Mouse (Mus musculus): ENCODE measurements at regions not wholly inside any gene's neighbourhood (a gene's known extent, or its start where the extent isn't known, plus 50 kb on each side); places are given as distances from the start of the nearest gene placed in this dataset.

DNA sequence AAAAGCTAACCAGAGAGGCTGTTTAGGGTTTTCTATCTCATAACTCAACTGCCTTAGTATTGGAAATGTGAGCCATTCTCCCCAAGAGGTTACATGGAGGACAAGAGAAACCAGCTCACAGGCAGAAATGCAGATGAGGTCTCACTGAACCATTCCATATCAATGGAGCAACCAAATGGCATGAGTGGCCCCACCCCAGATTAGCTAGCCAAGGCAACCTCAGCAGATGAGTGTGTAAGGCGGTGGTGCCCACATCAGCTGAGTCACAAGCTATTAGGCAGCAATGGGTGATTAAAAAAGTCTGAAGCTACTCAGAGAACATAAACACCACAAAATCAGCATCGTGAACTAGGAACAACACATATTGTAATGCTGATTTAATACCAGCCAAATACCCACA, 133.2 kb downstream of the Lpin1 start:
- intact Hi-C loops (cut with DNase I), result no loop called here
- no peak for DNase-seq

DNA sequence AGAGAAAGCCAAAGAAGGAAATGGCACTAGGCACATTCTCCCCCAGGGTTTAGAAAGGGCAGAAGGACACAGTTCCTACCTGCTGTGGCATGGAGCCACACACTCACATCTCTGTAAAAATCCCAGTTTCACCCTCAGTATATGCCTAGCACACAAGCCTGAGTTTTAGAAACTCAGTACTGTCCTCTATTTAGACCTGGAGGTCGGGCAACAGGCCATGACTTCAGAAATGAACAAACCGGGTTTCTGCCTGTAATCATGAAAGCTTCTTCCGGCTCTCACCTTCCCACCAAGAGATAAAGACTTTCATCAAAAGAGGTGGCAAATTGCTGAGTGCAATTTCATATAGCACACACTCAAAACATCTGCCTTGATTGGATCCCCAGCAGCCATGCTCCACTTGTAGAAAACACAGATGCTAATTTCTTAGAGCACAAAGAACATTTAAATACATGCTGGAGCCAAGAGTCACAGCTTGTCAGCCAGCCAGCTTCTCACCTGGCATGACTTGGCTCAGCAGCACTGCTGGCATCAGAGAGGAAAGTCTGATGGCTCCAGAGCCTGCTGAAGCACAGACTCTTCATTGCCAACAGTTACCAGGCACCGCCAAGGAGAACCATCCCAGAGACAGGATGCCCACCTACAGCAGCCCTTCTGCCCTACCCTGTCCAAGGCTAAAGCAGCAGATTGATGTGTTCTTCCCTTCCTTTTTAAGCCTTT, 136.2 kb downstream of the Lpin1 start:
- DNase-seq, result no peak
- intact Hi-C loops (cut with DNase I), result no loop called here

DNA sequence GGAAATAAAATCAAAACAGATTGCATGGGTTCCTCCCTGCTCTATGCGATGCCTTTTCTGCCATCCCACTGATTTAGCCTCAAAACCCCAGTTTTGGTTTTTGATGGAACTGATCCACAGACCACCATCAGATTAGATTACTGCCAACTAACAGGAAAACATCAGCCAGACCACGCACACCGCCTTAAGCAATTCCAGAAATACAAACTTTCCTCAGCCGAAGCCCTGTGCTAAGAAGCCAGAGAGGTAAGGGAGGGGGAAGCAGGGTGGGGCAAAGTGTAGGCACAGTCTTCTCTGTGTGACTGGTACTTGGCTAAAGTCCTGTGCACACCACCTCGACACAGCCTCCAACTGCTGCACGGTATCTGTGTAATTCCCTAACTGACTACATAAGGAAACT, 153.3 kb downstream of the Lpin1 start:
- intact Hi-C loops (cut with DNase I), result no loop called here
- no peak for DNase-seq

DNA sequence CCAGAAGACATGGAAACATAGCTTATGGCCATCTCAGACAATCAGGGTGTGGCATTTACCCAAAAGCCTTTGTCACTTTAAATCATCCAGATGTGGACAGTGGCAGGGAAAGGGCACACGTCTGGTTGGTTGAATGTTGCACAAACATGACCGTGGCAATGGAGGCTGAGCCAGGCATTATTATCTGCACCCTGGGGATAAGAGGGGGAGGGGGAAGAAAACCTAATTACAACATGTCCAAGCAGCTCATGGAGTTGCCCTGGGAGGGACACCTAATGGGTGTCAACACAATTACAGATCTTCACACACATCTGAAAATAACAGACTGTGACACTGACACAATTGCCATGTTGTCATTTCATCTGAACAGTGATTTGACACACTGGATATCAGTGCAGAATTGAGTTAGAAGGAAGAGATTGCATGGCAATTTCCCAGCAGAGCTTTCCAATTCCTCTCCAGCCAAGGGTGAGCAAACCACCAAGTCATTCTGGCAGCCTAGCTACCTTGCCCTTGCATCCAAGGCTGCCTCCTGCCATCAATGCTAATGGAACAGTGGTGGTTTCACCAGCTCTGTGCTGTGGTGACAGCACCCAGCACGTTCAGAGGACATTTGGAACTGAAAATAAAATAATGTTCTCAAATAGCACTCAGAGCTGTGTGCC, 159.9 kb downstream of the Lpin1 start:
- intact Hi-C loops (cut with DNase I), result no loop called here
- no peak for DNase-seq

DNA sequence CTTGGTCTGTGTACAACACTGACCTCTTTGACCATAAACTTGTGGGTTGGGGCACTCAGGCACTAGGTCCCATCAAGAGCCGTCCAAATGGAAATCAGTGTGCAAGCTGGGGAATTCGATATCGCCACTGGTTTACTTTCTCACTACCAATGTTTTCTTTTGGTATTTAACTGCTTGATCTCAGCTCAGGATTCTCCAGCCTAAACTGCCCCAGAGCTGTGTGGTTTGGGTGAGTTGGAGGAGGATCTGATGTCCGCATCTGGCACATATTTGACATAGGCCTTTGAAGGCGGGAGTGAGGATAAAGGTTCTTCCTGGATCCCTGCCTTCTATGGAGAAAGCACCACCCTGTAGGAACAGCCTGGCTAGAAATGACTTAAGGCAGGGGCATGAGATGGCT, 172.0 kb downstream of the Lpin1 start:
- intact Hi-C loops (cut with DNase I), result no loop called here
- no peak for DNase-seq

DNA sequence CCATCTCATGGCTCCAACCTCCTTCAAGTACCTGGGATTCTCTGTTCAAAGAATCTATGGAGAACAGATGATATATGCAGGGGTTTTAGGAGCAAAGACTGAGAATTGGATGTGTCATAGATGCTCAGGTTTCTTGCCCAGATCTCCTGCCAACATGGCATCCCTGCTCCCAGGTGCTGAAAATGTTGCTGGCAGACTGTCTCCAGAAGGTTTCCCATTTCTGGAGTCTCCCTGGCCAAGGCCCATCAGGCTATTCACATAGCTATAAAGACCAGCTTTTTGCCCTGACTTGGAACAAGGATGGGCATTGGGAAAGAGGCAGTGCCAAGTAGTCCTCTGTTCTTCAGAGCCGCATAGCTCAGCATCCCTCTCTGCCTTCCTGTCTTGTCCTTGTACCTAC, 173.8 kb downstream of the Lpin1 start:
- intact Hi-C loops (cut with DNase I), result no loop called here
- no peak for DNase-seq

DNA sequence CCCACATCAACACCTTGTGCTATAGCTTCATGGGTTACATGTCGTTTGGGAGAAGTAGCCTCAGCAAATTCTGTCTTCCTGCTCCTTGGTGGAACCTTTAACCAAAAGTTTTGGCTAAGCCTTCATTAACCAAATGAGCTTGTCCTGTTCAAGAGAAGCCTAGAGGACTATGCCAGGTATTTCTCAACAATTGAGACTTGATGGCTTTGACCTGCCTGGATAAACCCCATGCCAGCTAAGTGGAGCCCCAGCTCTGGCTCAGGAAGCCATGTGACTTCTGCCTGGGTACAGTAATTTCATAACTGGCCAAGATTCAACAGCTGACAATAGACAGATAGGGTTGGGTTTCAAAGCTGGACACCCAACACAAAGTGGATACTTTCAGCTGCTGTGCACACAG, 174.5 kb downstream of the Lpin1 start:
- DNase-seq, result no peak
- intact Hi-C loops (cut with DNase I), result no loop called here

DNA sequence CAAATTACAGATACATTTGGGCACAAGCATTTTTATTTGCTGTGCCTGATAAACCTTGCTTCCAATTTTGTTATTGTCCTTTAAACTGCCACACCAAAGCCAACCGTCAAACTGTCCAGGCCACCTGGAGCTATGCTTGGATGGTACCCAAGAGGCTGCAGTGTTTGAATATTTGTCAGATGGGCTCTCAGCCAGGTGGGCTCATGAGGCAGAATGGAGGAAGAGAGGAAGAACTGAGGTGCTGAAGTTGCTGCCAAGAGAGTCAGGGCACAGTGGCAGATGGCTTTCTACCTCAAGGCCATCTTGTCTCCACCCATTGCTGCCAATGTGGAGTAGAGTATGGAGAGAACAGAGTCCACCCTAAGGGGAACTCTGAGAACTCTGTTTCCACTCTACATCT, 176.0 kb downstream of the Lpin1 start:
- no peak for DNase-seq
- intact Hi-C loops (cut with DNase I), result no loop called here

DNA sequence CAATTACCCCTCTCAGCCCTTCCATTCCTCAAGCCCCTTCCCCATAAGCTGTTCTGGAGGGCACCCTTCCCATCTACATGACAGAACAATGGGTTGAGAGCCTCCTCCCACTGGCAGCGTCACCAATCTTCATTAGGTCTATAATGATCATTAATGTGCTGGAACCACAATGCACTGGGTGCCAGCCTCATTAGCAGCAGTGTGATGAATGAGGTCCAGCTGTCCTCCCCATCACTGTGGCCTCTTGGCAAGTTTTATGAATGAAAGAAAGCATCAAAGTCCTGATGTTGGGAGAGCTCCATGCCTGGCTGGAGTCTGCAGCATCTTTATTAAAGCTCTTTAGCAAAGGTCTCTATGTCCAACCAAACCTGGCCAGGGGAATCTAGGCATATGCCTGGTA, 176.5 kb downstream of the Lpin1 start:
- DNase-seq, result no peak
- intact Hi-C loops (cut with DNase I), result no loop called here

DNA sequence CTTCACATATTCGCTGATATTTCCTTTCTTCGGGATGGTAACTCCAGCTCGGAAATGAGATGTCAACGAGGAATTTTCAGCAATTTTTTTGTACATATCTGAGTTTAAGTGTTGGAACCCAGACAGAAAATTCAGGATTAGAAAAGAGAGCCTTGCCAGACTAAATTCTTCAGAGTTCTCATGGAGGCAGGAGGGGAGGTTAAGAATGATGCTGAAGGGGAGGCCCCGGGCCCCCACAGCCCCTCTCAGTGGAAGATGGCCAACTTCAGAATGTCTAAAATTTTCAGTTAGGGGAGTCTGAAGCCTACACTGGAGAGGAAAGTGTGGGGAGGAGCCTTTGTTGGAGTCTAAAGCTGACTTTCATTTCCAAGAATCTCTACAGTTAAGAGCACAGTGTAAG, 184.8 kb downstream of the Lpin1 start:
- DNase-seq, result no peak
- intact Hi-C loops (cut with DNase I), result no loop called here

DNA sequence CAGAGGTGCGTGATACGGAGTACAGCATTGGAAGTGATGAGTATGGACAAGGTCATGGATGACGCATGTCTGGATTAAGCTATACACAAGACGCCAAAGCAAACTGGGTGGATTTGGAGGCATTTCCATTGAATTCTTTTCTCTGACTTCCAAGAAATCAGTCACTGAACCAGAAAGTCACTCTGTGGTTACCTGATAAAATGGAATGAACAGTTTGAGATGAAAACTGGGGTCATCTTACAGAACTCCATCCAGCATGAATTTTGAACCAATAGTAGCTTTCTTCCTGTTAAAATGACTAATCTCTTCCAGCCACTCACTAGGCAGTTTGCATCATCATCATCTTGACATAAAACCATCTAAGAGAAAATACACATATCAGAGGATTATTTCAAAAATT, 186.2 kb downstream of the Lpin1 start:
- no peak for DNase-seq
- intact Hi-C loops (cut with DNase I), result no loop called here

DNA sequence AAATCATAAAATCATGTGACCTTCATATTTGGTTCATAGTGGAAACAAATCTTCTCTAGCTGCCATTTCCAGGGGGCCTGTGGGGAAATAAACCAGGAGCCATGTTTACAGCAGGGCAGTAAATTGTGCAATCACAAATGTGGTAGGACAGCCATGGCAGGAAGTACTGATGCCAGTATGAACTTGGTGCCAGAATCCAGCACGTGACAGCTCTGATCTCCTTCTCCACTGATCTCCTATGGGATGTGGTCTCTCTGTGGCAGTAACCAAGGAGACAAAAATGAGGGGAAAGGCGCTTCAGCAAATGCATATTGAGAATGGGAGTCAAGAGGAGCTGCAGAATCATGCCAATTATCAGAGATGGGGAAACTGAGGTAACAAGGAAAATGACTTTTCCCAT, 215.0 kb downstream of the Lpin1 start:
- intact Hi-C loops (cut with DNase I), result no loop called here
- DNase-seq, result no peak

DNA sequence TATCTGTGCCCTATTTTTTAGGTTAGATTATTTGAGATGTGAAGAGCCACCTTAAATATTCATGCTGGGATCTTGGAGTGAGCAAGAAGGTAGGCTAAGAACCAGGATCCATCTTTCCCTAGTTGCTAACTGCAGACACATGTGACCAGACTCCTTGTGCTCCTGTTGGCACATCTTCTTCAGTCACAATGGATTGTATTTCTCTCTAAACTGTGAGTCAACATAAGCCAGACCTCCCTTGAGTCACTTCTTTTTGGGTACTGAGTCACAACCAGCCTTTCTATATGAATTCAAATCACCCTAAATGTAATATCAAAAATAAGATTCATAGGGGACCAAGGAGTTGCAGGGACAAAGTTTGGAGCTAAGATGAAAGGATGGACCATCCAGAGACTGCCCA, 217.9 kb downstream of the Lpin1 start:
- no peak for DNase-seq
- intact Hi-C loops (cut with DNase I), result no loop called here

DNA sequence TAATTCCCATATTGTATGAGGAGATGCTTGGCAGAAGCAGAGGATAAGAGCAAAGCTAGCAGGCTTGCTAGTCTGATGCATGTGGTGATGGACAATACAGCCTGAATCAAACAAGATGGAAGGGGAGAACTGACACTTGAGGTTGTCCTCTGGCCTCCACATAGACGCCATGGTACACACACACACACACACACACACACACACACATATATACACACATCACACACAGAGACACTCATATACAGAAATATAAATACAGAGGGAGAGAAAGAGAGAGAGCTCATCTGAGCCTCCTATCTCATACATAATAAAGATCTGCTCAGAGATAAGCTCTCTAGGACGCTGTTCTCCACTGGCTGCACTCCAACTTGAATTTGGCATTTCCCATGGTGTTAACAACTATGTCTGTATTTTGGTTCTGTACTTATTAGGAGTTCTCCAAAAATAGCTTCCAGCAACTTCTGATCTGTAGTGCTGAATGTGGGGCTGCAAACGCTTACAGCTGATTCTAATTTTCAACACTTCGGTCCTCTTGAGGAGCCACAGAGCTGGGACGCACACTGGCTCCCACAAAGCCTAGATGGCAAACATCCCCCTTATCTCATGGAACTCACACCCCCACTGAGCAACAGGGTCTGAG, 219.0 kb downstream of the Lpin1 start:
- intact Hi-C loops (cut with DNase I), result no loop called here
- no peak for DNase-seq

DNA sequence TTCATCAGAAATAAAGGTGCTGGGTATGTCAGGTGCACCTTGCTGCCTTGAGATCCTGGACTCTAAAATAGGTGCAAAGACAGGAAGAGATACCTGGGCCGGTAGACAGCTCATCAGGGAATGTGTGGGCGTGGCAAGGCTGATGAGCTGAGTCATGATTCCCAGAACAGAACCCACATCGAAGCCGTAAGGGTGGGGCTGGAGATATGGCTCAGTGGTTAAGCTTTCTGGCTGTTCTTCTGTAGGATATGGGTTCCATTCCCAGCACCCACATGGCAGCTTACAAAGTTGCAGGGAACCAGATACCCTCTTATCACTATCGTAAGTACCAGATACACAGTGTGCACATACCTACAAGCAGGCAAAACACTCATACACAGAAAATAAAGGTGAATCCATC, 219.6 kb downstream of the Lpin1 start:
- no peak for DNase-seq
- intact Hi-C loops (cut with DNase I), result no loop called here

DNA sequence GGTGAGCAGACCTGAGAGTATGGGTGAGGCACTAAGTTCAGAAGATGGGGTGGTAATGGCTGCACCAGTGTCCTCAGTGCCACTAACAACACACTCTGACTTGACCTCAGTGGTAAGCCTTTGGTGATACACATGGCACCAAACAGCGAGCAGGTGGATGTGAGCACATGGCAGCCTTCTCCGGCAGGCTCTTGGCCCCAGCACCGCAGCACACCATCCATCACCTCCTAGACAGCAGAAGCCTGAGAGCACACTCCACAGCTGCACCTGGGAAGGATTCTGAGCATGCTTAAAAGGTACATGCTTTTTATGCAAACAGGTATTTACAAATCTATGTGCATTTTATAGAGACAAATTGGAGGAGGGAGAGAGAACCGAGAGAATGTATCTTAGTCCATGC, 223.7 kb downstream of the Lpin1 start:
- no peak for DNase-seq
- intact Hi-C loops (cut with DNase I), result no loop called here

DNA sequence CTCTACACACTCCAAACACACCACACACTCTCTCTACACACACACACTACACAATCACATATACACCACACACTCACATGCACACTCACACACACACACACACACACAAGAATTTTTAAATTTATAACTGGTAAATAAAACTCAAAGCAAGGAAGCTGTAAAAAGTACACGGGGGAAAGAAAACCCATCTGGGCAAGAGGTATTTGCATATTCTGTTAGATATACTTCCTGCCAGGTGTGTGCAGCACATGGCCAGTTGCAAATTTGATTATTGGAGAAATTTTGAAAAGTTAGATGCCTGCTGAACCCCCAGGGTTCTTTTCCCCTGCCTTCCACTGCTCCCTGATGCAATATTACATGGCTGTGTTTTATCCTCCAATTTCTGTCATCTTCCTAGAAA, 226.4 kb downstream of the Lpin1 start:
- DNase-seq, result no peak
- intact Hi-C loops (cut with DNase I), result no loop called here

DNA sequence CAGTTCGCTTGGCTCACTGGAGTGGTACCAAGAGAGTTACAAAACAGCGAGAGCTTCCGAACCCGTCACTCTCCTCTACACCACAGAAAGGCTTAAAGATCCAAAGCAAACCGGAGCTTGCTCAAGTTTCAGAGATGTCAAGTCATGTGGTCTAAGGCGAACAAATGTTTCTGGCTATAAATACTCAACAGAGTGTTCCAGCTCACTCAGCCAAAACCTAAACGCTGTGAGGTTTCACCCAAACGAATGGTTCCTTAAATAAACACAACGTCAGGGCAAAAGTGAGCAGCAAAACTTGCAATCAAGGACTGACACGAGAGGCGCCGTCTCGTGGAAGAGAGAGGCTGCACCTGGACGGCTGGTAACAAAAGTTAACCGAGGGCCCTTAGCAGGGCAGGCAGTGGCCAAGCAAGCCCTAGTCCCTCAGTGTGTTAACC, 227.2 kb downstream of the Lpin1 start:
- intact Hi-C loops (cut with DNase I), result no loop called here
- DNase-seq, result no peak

DNA sequence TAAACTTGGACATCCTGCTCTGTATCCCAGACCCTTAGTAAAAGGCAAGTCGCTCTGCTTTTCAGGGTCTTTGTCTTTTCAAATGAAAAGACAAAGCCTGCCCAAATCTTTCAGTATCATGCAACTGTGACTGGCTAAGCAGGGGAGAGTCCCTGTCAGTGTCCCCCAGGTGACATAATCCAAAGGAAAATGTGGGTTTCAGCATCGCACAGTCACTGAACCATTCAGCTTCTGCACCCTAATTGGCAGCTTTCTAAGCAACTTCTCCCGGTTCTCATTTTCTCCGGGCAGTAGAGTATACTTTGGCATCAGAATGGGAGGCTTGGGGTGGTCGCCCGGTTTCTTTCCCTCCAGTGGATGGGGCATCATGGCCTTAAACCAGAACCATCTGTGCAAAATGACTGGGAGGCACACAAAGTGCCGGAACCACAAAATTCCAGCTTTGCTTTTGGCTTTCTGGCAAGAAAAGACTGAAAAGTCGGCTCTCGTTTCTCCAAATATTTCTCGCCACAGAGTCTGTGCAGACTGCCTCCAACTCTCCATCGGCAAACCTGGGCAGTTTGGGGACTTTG, 228.3 kb downstream of the Lpin1 start:
- DNase-seq, result no peak
- intact Hi-C loops (cut with DNase I), result no loop called here

DNA sequence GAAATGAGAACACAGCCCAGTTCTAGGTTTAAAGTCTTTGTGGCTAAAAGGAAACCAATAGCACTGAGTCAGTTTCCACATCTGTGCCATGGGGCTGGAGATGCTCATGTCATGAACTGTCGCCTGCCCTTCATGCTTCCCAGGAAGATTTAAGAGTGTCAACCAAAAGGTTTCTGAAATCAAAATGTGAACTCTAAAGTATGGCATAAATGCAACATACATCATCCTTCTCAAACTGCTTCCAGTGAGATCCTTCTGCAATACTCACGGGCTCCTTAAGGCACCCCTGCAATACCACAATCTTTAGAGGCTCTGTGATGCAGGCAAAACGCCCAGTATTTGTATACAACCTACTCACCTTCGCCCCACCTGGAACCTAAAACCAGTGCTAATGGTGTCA, 229.7 kb downstream of the Lpin1 start:
- DNase-seq, result no peak

DNA sequence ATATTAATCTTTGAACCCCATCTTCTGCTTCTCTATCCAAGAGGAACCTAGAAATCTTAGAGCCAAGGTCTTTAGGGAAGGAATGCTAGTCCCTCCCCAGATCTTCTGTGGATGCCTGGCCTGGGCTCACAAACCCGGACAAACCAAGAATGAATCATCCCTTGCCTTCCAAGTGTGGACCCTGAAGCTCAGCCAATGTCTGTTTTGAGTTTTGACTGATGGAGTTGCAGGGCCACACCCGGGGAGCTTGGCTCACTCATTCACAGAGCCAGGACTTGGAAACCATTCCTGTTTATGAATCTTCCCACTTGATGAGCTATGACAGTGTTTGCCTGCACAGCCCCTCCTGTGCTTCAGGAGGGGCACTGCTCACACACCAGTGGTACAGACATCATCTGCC, 230.4 kb downstream of the Lpin1 start:
- peak in 1 of 2 experiments; percentile 13 for DNase-seq
- intact Hi-C loops (cut with DNase I), result no loop called here

More for the DNA sequence above, 229.7 kb downstream of the Lpin1 start:
- intact Hi-C loops (cut with DNase I), result no loop called here

DNA sequence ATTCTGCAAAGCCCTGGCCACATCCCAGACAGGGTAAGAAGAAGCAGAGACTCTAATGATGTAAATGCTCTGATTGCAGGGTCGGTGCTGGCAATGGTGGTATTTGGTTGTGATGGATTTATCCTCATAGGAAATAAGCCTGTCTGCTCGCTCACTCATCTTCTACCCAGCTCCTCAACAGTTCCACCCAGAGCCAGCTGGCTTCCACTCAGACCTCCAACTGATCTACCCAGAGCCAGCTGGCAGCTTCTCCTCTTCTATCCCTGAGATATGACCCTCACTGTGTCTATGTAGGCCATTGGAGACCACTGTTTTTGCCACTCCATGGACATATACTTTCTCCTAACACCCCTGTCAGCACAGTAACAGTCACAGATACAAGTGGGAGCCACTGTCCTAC, 231.4 kb downstream of the Lpin1 start:
- intact Hi-C loops (cut with DNase I), result no loop called here
- peak; percentile 20 to 27 for DNase-seq

Measured in heart, postnatal 36 days (tissue).